Mouse (Mus musculus) olfactory bulb, adult 2 months (tissue): ENCODE results near the gene Ttc39b.

Experiments
- CTCF ChIP-seq: fragments of 200-500 bp; IDR thresholded peaks from 2 replicates; pipeline ENCODE4 v1.5.1; 2012; ENCODE audit warnings: low read depth, mild to moderate bottlenecking, low read length, moderate library complexity; ENCODE audit not compliant: insufficient read depth
- POLR2A ChIP-seq: fragments of 200-500 bp; IDR thresholded peaks from 2 replicates; pipeline ENCODE4 v1.6.1; 2012; ENCODE audit warnings: mild to moderate bottlenecking, low read depth, low read length, moderate library complexity; ENCODE audit not compliant: insufficient read depth

- TF ChIP-seq CTCF (no peak), POLR2A (no peak)
These were observed 117.6 kb downstream of the Ttc39b start for GRCm38 (mm10) chr4:83206416-83206802.
